Mouse (Mus musculus): ENCODE measurements around the gene Lrba.

- TF ChIP-seq MAX (IDR thresholded peaks at IDR 0.05; ENCODE audit: low read depth): no peak
- no peak for TF ChIP-seq POLR2A (IDR thresholded peaks at IDR 0.05; ENCODE audit: insufficient read length, low read depth)
These were observed 411.5 kb downstream of the Lrba start for GRCm38 (mm10) chr3:86635940-86636339.
